In genomic region chr5:150959861-150960260, GRCm38 (mm10) we compare ENCODE assay signal across 25 mouse cellular contexts. TPM values are rescaled to one million over a fixed set of nuclear protein-coding genes. Genes with fewer than 3 reads are reported as not detected.
"Had no signal": no experiment of that assay in that cellular context is flagged by ENCODE, and none has a peak within 500 bp of the region (broad histone marks: within the 10 kb centered on the region; RNA-seq: fewer than 3 reads in every experiment).

No protein-coding gene starts in this region.

- H3K9ac ChIP-seq: heart, embryonic 12.5 days; hindbrain, embryonic 12.5 days; hindbrain, embryonic 14.5 days; intestine, embryonic 15.5 days; limb, embryonic 12.5 days; liver, embryonic 13.5 days; liver, embryonic 15.5 days; liver, postnatal 0 days had no signal

- H3K4me3 ChIP-seq: gastrocnemius, adult 2 months; heart, embryonic 10.5 days; heart, embryonic 12.5 days; hindbrain, embryonic 10.5 days; hindbrain, embryonic 12.5 days; intestine, embryonic 15.5 days; layer of hippocampus, adult 2 months; left cerebral cortex, adult 2 months; limb, embryonic 10.5 days; limb, embryonic 12.5 days; liver, embryonic 13.5 days; liver, embryonic 15.5 days had no signal

- H3K4me2 ChIP-seq: heart, embryonic 12.5 days; hindbrain, embryonic 12.5 days; hindbrain, embryonic 14.5 days; intestine, embryonic 15.5 days; limb, embryonic 12.5 days; liver, embryonic 11.5 days; liver, embryonic 13.5 days; liver, embryonic 15.5 days had no signal

- H3K9me3 ChIP-seq: heart, embryonic 10.5 days; heart, embryonic 12.5 days; hindbrain, embryonic 10.5 days; hindbrain, embryonic 12.5 days; intestine, embryonic 15.5 days; limb, embryonic 10.5 days; limb, embryonic 12.5 days; liver, embryonic 15.5 days had no signal

- ATAC-seq: forebrain, embryonic 16.5 days; hindbrain, embryonic 16.5 days; inflammation-experienced regulatory T-cells, adult 6 months; intestine, embryonic 15.5 days; intestine, postnatal 0 days; liver, postnatal 0 days had no signal

- DNase-seq: gastrocnemius, adult 2 months; gastrocnemius, postnatal 10 days; gastrocnemius, postnatal 25 days; heart, postnatal 10 days; heart, postnatal 4 days; liver; liver, embryonic 13.5 days; liver, postnatal 0 days had no signal

- H3K27ac ChIP-seq: gastrocnemius, adult 2 months; heart, embryonic 10.5 days; hindbrain, embryonic 10.5 days; hindbrain, embryonic 12.5 days; hindbrain, embryonic 14.5 days; intestine, embryonic 15.5 days; kidney, postnatal 0 days; layer of hippocampus, adult 2 months; left cerebral cortex, adult 2 months; limb, embryonic 10.5 days; limb, embryonic 12.5 days; liver, embryonic 13.5 days; liver, embryonic 15.5 days had no signal

- H3K4me1 ChIP-seq: heart, embryonic 10.5 days; heart, embryonic 12.5 days; hindbrain, embryonic 10.5 days; hindbrain, embryonic 12.5 days; intestine, embryonic 15.5 days; limb, embryonic 10.5 days; limb, embryonic 12.5 days; liver, embryonic 13.5 days; liver, embryonic 15.5 days had no signal

- H3K27me3 ChIP-seq: intestine, embryonic 15.5 days; liver, embryonic 15.5 days had no signal

- H3K36me3 ChIP-seq: heart, embryonic 10.5 days; heart, embryonic 12.5 days; hindbrain, embryonic 10.5 days; hindbrain, embryonic 12.5 days; intestine, embryonic 15.5 days; limb, embryonic 10.5 days; limb, embryonic 12.5 days; liver, embryonic 13.5 days; liver, embryonic 15.5 days had no signal

RNA-seq across cellular contexts. Expression of gene Kl, which starts 7.5 kb away (rescaled TPM):
- polyA plus RNA-seq: hindbrain, embryonic 10.5 days; inflammation-experienced regulatory T-cells, adult 6 months; liver, embryonic 11.5 days had no signal
